Mouse (Mus musculus): ENCODE results near the gene Arid1b. TPM values are rescaled to one million over a fixed set of nuclear protein-coding genes. Genes with fewer than 3 reads are reported as not detected.
A peak's percentile ranks its signal among the peaks of the same experiment; 100 is the strongest.

Arid1b gene
- polyA plus RNA-seq, 2 experiments from 2014 or later = 9.6 to 12.1 TPM

DNA sequence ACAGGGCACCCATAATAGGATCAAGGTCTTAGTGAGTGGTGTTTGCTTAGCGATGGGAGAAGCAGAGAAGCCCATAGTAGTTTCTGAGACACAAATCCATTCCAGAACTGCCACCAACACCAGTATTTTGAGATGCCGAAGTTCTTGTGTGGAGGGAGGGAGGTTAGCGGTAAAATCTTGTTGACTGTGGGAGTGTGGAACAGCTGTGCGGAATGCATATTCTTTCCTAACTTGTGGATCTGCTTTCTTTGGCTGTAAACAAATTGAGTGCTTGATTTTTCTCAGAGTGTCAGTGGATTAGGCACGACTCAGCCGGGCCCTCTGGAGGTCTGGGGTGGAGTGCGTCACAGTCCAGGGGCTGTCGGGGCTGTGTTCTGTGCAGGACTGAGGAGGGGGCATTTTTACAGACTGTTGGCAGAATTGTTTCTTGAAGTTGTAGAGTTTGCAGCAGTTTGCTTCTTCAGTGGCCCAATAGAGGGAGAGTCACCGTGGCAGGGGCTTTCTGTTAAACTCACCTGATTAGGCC, 27.9 kb downstream of the Arid1b start:
- no peak for ATAC-seq

DNA sequence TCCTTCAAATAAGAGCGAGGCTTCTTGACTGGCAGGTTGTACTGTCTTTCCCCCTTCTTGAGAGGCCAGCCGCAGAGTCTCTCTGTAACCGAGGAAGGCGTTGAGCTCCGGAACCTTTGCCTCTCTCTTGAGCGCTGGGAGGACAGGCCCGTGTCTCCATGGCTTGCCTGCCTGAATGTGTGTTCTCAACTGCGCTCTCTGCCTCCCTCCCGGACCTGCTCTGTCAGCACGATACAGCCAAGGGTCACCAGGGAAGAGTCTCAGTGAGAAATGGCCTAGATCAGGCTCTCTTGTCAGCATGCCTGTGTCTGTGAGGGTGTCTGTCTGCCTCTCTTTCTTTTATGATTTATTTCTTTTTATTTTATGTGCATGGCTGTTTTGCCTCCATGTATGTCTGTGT, 29.6 kb downstream of the Arid1b start:
- ATAC-seq = no peak

DNA sequence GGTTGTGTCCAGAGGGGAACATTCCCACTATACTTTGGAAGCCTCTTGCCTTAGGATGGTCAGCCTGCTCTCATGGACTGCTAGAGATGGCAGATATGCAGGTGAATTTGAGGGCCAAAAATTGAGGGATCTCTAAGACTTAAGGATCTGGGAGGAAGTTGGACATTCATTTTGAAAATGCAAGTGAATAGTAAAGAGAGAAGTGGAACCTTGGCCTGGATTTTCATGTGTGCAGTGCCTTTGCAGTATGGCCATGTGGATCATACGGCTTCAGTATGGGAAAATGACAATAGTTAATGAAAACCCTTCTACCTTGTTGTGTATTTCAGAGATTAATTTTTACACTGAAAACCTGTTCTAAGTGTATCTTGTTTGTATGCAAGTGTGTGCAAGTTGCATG, 31.3 kb downstream of the Arid1b start:
- no peak for ATAC-seq

DNA sequence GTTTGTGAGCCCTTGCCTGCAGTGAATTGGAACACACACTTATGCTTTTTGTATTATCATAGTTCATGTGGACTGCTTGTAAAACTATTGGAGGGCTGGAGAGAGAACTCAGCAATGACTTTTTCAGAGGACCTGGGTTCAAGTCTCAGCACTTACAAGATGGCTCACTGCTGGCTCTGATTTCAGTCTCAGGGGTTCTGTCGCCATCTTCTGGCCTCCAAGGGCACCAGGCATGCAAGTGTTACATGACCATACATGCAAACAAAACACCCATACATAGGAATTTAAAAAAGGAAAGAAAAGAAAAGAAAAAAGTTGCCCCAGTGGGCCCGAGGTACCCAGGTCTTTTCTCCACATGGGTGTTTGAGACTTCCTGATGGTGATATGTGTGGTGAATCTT, 32.4 kb downstream of the Arid1b start:
- ATAC-seq = no peak

DNA sequence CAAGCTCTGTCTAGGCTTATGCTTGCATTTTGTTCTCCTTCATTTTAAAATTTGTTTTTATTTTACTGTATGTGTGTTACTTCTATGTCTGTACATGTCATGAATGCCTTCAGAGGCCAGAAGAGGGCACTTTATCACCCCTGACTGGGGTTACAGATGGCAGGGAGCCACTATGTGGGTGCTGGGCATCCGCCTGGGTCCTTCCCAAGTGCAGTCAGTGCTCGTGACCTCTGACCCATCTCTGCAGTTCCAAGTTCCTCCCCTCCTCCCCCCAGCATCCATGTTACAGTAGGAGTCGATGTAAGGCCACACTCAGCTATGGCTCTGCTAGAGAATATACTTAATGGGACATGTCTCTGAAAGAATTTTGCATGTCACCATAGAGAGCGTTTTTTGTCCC, 35.0 kb downstream of the Arid1b start:
- no peak for ATAC-seq

DNA sequence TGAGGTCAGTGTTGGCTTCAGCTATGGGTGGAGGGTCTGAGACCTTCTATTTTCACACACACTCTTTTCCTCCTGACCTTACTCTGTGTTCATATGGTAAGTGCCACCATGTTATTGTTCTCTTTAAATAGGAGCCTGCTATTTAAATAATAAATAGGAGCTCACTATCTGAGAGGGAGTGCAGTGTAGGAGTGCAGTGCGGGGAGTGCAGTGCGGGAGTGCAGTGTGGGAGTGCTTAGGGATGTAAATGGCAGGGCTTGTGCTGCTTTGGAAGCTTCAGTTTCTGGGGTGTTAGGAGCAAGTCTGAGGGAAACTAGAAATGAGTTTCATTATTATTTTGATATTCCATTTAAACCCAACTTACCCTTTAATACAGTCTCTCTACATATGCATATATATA, 36.2 kb downstream of the Arid1b start:
- ATAC-seq = no peak

DNA sequence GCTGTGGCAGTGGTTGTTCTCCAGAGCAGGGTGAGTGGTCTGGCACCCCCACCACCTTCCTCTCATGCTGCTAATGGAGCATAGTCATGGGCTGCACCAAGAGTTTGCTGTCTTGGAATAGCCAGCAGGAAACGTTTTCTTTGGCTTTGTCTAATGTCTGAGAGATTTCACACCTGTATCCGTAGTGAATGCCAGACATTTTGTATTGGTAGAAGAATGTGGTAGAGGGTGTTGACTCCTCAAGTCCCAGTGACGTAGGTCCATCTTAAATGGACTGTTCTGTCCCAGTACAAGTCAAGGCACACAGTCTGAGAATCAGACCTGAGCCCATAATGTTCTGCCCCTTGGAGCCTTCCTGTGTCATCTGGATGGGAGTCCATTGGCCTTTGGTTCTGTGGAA, 39.2 kb downstream of the Arid1b start:
- ATAC-seq = no peak

DNA sequence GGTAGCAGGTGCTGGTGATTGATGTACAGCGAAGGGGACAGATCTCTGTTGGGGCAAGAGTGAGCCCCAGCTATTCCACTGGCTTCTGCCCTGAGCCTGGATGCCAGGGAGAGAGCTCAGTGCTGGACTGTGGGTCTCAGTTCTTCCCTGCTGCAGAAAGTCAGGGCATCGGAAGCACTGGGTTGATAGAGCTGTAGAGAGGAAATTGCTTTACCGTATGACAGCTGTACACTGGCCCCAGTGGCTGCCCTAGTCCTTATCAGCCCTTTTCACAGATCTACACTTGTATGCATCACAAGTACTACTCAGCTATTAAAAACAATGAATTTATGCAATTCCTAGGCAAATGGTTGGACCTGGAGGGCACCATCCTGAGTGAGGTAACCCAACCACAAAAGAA, 40.1 kb downstream of the Arid1b start:
- ATAC-seq = no peak

DNA sequence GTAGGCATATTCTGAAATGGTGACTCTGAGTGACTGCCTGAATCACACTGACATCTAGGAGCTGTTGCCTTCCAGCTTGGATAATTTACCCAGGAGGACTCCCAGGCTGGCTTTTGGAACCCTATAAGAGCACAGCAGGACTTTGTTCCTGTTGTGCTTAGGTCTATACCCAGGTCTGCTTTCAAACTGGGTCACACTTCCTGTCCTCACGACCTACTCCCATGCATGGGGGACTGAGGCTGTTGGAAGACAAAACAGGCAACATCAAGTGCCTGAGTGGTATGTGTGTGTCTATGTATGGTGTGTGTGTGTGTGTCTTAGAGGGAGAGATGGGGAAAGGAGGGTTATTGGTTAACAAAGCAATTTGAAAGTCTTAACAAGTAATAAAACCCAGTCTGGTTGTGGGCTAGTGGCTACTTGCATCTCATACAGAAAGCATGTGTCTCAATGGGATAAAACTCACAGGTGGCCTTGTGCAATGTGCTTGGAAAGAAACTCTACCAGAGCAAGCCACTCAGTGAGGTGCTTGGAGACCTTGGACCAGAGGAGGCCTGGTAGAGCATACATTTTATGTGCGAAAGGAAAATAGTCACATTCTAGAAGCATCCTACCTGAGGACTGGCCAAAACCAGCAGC, 42.2 kb downstream of the Arid1b start:
- ATAC-seq = peak; percentile 54

DNA sequence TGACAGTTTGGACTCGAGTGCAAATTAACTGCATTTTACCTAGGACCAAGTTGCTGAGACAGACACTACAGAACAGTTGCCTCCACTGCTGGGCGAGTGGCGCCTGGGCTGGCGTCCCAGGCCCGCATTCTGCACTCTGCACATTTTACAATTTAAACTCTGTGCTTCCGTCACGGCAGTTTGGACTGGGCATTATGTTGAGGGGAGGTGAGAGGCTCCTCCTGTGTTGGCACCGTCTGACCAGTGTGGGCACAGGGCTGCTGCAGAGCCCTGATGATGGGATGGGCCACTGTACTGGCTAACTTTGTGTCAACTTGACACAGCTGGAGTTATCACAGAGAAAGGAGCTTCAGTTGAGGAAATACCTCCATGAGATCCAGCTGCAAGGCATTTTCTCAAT, 43.1 kb downstream of the Arid1b start:
- no peak for ATAC-seq

DNA sequence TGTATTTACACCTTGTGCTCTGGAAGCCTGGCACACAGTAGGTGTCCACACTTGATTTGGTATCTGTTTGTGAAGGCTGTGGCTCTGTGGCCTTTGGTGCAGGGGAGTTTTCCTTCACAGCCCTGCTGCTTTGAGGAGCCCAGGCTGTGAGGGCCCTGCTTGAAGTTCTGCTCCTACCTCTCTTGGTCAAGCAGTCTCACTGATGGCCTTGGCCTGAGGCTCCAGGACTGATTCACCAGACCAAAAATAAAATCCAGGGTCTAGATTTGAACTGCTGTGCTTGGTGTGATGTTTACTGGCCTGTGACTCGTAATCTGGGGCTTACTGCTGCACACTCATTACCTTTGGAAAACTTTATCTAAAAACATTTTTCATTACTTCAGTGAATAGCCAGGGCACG, 45.7 kb downstream of the Arid1b start:
- no peak for ATAC-seq

DNA sequence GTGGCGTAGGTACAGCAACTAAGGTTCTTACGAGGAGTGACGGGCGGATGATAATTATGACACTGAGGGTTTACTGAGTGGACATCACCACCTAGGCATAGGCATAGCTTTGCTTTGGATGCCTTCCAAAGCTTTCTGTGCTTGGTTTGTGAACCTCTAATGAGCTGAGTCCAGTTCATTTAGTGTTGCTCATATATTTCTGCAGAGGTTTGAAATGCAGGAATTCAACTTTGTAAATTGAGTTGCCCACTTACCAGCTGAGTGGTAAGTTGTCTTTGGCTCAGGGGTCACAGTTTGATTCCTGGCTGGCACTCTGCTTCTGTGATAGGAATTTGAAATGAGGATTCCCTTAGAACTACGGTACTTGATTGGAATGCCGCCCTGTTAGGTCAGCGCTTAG, 49.7 kb downstream of the Arid1b start:
- ATAC-seq = no peak

DNA sequence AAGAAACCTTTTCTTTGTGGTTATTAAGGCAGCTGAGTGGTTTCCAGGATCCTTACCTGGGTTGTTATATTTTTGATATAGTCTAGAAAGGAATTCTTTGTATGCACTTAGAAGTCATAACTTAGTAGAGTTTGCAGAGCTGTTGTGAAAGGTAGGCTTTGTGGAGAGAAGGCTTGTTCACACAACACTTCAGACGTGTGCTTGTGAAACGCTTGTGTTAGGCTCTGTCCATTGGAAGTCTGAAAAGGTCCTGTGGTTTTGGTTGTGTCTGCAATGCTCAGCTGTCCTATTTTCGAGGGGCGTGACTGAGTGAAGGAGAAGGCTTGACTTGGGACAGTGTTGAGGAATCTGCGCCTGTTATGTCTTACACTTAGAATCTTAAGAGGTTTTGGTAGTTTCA, 51.5 kb downstream of the Arid1b start:
- no peak for ATAC-seq

DNA sequence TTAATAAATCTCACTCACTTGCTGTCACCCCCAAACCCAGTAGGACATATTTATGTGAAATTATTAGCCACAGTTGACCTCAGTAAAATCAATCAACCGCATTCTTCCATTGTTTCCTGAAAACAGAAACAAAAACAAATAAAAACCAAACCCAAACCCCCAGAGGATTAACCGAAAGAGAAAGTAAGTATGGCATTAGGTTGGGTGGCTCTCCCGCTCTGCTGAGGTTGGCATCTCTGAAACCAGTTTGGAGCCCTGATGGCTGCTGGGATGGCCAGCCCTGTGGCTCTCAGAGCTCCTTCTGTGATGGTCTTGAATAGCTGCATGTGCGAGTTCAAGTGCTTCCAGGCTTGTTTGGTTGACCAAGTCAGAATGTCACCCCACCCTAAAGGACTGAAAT, 53.2 kb downstream of the Arid1b start:
- ATAC-seq = peak; percentile 28

DNA sequence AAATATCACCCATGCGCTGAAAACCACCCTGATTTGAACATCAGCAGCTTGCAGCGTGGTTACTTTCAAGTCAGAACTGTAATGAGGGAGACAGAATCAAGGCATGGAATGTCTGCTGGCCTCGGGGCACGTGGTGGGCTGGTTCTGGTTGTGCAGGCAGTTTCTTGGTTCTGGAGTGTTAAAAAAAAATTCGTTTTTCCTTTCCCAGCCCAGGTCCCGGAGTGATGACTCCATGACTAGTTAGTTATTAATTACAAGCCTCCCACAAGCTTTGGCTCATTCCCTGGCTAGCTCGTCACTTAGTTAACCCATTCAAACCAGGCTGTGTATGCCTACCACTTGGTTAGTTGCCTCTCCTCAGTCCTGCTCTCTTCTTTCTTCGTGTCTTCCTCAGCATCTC, 56.1 kb downstream of the Arid1b start:
- ATAC-seq = no peak

DNA sequence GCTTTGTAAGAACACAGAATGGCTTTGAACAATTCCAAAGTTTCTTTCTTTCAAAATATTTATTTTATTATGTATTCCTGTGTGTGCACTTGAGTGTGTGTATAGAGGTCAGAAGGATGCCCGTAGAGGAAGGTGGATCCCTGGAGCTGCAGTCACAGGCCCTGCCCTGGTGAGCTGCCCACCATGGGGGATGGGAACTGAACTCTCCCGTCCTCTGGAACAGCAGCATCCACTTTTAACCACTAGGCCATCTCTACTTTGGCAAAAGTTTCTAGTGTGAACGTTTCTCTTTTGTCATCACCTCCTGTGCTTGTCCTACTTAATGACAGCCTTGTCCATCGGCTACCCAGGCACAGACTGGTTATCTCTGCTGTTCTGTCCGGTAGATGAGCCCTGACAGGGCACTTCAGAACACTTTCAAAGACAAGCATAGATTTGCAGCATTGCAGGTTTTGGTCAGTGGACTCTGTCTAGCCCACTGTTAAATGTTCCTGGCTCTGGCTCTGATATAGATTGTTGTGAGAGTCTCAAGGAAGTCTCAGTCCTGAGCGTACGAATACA, 56.9 kb downstream of the Arid1b start:
- no peak for ATAC-seq

DNA sequence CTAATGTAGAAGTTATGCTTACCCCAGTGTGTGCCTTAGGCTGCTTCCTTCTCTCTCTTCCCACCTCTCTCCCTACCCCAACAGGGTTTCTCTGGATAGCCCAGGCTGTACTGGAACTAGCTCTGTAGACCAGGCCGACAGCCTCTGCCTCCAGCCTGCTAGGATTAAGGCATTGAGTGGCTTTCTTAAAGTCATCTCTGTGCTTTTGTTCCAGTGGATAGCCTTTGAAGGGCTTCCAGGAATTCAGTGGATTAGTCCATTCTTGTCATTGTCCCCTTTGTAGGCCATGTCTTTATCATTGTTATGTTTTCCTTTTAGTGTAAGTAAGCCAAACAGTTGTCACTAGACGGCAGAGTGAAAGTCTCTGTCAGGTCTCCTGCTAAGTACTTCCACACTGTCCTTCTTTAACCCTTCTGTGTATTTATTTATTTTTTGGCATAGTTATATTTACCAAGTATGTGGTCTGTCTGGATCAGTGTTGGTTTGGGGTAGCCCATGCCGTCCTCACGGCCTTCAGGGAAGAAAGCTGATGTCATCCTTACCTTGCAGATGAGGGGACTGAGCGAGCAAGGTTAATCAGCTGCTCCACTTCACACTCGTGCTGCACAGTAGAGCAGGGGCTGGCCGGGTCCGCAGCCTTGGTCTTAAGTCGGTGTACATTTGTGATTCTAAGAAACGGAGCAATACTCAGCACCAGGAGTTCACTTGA, 58.1 kb downstream of the Arid1b start:
- no peak for ATAC-seq

DNA sequence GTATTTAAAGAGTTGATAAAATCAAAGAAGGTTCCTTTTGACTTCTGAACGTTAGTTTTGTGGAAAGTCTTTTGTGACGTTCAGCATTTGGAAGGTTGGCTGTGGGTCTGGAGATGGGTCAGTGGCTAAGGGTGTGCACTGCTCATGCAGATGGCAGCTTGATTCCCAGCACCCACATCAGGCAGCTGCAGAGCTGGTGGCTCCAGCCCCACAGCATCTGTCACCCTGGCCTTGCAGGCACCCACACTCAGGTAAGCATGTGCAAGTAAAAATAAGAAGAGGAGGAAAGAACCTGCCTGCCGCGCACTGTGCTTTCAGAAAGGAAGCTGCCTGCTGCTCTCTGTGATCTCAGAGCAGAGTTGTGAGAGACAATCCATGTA, 58.7 kb downstream of the Arid1b start:
- no peak for ATAC-seq

DNA sequence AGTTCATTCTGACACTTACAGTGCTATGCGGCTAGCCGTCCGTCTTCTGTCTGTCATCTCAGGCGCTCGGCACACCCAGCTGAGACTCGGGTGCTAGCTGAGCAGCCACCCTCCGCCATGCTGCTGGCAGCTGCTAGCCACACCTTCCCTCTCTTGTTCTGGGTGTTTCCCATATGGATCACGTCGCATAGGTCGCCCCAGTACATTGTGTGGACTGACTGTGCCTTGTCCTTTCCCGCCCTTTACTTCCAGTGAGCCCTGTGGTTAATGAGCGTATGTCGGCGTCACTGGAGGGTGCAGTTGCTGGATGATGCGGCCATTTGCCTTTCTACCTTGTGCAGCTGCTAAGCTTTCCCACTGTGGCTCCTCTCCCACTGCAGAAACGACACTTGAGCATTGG, 59.1 kb downstream of the Arid1b start:
- ATAC-seq = no peak

DNA sequence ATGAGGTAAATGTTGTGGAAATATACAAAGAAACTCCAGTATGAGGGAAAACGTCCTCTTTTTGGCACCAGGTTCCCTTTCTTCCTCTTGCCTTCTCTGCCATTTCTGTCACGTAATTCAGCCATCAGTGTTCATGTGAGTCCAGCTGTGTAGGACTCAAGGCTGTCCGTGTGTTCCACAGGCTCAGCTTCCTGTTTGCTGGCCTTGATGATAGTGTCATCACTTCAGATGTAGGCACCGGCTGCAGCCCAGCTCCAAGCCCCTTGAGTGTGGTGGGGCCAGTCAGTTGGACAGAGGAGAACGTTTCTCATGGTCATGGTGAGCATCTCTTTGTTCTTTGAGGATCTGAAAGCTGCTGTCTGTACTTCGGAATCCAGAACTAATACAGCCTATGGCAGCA, 61.3 kb downstream of the Arid1b start:
- ATAC-seq = no peak

DNA sequence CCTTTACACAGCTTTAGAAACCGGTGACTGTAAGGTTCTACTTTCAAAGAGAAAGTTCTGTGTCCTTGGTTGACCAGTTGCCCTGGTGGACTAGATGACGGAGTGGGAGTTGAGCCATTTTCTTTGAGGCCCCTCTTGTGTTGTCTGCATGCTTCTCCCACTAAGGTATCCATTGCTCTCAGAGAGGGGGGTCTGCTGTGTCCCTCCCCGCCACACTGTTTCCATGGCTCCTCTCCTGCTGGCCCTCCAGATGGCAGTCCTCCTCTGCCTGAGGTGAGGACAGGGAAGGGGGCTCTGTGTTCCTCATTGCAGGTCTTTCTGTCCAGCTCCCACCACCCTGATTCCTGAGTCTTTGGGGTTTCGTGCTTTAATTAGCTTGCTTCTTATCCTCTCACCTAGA, 62.5 kb downstream of the Arid1b start:
- no peak for ATAC-seq

DNA sequence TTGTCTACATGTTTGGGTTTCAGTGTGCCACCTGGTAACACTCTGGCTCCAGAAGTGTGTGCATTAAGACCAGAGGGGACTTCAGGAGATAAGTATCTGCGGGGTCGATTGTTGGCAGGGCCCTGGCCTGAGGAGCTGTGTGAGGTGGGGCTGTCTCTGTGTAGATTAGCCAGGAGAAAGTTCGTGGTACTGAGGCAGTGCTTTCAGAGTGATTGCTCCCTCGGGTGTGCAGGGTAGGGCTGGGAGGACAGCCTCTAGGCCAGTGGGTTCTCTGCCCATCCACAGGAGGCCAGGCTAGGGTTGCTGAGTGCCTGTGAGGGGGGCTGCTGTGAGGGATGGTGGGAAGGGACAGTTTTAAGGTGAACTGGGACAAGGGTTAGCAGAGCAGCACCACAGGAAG, 63.2 kb downstream of the Arid1b start:
- no peak for ATAC-seq

DNA sequence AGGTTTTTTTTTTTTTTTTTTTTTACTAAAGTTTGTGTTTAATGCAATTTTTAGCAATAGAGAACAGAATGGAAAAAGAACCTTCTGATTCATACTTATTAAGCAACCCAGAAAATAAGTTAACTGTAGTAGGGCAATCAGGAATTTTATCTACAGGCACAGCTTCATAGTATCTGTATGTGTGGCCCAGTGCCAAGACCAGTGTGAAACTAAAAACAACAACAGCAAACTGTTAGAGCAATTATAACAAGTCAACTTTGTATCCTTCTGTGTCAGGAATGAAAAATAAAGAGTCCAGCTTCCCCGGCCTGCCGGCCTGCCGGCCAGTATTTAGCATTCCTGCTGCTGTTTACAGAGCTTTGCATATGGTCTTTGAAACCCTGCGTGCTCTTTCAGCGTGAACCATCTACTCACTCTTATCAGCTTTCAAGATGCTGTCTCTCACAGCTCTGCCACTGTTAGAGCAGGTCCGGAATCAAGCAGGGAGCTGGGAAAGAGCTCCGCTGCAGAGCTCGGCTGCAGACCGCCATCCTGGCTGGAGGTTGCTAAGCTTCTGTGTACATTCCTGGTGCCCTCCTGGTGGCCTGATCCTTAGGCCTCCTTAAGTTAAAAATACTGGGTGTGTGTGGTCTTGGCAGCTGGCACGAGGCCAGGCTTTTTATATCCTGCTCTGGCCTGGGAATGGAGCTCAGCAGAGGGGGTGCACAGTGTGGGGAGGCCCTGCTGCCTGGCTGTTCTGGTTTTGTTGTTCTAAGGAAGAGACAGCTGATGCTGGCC, 64.0 kb downstream of the Arid1b start:
- no peak for ATAC-seq

Data from activated CD4-positive, CD25-positive, alpha-beta regulatory T cell, adult 4 months (primary cell).